Mouse (Mus musculus): ENCODE results near the gene Ppox.

GRCm38 (mm10) chr1:171309321-171309720 lies 28.3 kb upstream of the Ppox start:
- TF ChIP-seq CTCF (IDR thresholded peaks at IDR 0.05; ENCODE audit: low read depth, low read length) (no peak), GATA1 (IDR thresholded peaks at IDR 0.05; ENCODE audit: borderline replicate concordance, low read length) (no peak), POLR2AphosphoS5 (IDR thresholded peaks at IDR 0.05; ENCODE audit: insufficient replicate concordance, low read depth, low read length) (no peak), TAL1 (conservative IDR thresholded peaks at IDR 0.05; ENCODE audit: low read depth, low read length) (no peak)

All from G1E (cell line).